Mouse (Mus musculus): Measurements from ENCODE around the gene Treh. TPM values are rescaled to one million over a fixed set of nuclear protein-coding genes. Genes with fewer than 3 reads are reported as not detected.
"Not testable (repeated sequence)": the region's sequence is repeated elsewhere in the genome, so short reads cannot be mapped to it uniquely, and the experiment has no call there.

The Treh gene
- total RNA-seq (2018; cell fraction: chromatin; rRNA removed), result not detected
- total RNA-seq (2018; cell fraction: cytosol; rRNA removed), result not detected
- total RNA-seq (2018; cell fraction: nucleus; rRNA removed), result not detected
- polyA plus RNA-seq (2018), result not detected in 3 replicates

GRCm38 (mm10) chr9:44673005-44673404, at the start of gene Treh:
Gene Treh, plus strand, starts transcription at chr9:44673233.
- Histone ChIP-seq H3K36me3 (ENCODE audit: inconsistent target) (no peaks in the 10 kb centered on the region), H3K79me2 (ENCODE audit: inconsistent target) (no peaks in the 10 kb centered on the region), H3K27ac (no peak within 1 kb of the TSS), H3K4me3 (ENCODE audit: inconsistent target) (no peak within 1 kb of the TSS)
- 85% methylated on average over 3 of the region's 3 CpGs for WGBS (ENCODE audit: missing documents)

GRCm38 (mm10) chr9:44624390-44624789, 48.6 kb upstream of the Treh start:
- 86% methylated on average over 5 of the region's 5 CpGs for WGBS (ENCODE audit: missing documents)
- peaks cover 98% of the 10 kb centered on the region for H3K79me2 ChIP-seq (ENCODE audit: inconsistent target)
- H3K27ac ChIP-seq, result no peak overlapping the region
- no peak overlapping the region for H3K4me3 ChIP-seq (ENCODE audit: inconsistent target)
- H3K36me3 ChIP-seq (ENCODE audit: inconsistent target), result peaks cover 93% of the 10 kb centered on the region

GRCm38 (mm10) chr9:44626268-44626667, 46.8 kb upstream of the Treh start:
- H3K36me3 ChIP-seq (ENCODE audit: inconsistent target), result peaks cover 96% of the 10 kb centered on the region
- H3K27ac ChIP-seq, result no peak overlapping the region
- H3K4me3 ChIP-seq (ENCODE audit: inconsistent target), result no peak overlapping the region
- H3K79me2 ChIP-seq (ENCODE audit: inconsistent target), result peaks cover 97% of the 10 kb centered on the region
- 91% methylated on average over 5 of the region's 5 CpGs for WGBS (ENCODE audit: missing documents)

GRCm38 (mm10) chr9:44637551-44638169, 35.4 kb upstream of the Treh start:
- Histone ChIP-seq H3K27ac (no peak overlapping the region), H3K36me3 (ENCODE audit: inconsistent target) (peaks cover 49% of the 10 kb centered on the region), H3K79me2 (ENCODE audit: inconsistent target) (no peaks in the 10 kb centered on the region; the same call in 1 of the 2 replicates), H3K4me3 (ENCODE audit: inconsistent target) (no peak overlapping the region)
- 26% methylated on average over 15 of the region's 15 CpGs for whole genome bisulfite sequencing (ENCODE audit: missing documents)

- H3K36me3 ChIP-seq (ENCODE audit: inconsistent target), result peaks cover 39% of the 10 kb centered on the region
- WGBS (ENCODE audit: missing documents), result 89% methylated on average over 8 of the region's 9 CpGs
- not testable (repeated sequence) for H3K4me3 ChIP-seq (ENCODE audit: inconsistent target); H3K27ac ChIP-seq; H3K79me2 ChIP-seq (ENCODE audit: inconsistent target)
Observed at GRCm38 (mm10) chr9:44638726-44639125, 34.3 kb upstream of the Treh start.

GRCm38 (mm10) chr9:44640028-44640427, 33.0 kb upstream of the Treh start:
- not testable (repeated sequence) for H3K27ac ChIP-seq; H3K4me3 ChIP-seq (ENCODE audit: inconsistent target); H3K79me2 ChIP-seq (ENCODE audit: inconsistent target)
- peaks cover 26% of the 10 kb centered on the region for H3K36me3 ChIP-seq (ENCODE audit: inconsistent target)
- WGBS (ENCODE audit: missing documents), result 75% methylated on average over 1 of the region's 1 CpGs

GRCm38 (mm10) chr9:44640646-44641357, 32.2 kb upstream of the Treh start:
- Histone ChIP-seq H3K36me3 (ENCODE audit: inconsistent target) (peaks cover 19% of the 10 kb centered on the region), H3K4me3 (ENCODE audit: inconsistent target) (no peak overlapping the region), H3K79me2 (ENCODE audit: inconsistent target) (no peaks in the 10 kb centered on the region), H3K27ac (no peak overlapping the region)
- 93% methylated on average over 3 of the region's 3 CpGs for WGBS (ENCODE audit: missing documents)

- WGBS (ENCODE audit: missing documents), result 96% methylated on average over 2 of the region's 2 CpGs
- Histone ChIP-seq H3K79me2 (ENCODE audit: inconsistent target) (no peaks in the 10 kb centered on the region), H3K4me3 (ENCODE audit: inconsistent target) (no peak overlapping the region), H3K36me3 (ENCODE audit: inconsistent target) (0 out of 2 replicates have a peak, but pooled peaks cover 11% of the 10 kb centered on the region), H3K27ac (no peak overlapping the region)
Observed at GRCm38 (mm10) chr9:44641616-44642015, 31.4 kb upstream of the Treh start.

- no peak overlapping the region for H3K27ac ChIP-seq
- H3K79me2 ChIP-seq (ENCODE audit: inconsistent target), result no peaks in the 10 kb centered on the region
- 88% methylated on average over 7 of the region's 7 CpGs for WGBS (ENCODE audit: missing documents)
- 0 out of 2 replicates have a peak, but pooled peaks cover 5% of the 10 kb centered on the region for H3K36me3 ChIP-seq (ENCODE audit: inconsistent target)
- H3K4me3 ChIP-seq (ENCODE audit: inconsistent target), result no peak overlapping the region
Observed at GRCm38 (mm10) chr9:44643103-44643502, 29.9 kb upstream of the Treh start.

- Histone ChIP-seq H3K36me3 (ENCODE audit: inconsistent target) (no peaks in the 10 kb centered on the region), H3K4me3 (ENCODE audit: inconsistent target) (no peak overlapping the region), H3K79me2 (ENCODE audit: inconsistent target) (no peaks in the 10 kb centered on the region), H3K27ac (no peak overlapping the region)
- 100% methylated on average over 2 of the region's 2 CpGs for WGBS (ENCODE audit: missing documents)
Observed at GRCm38 (mm10) chr9:44644186-44644585, 28.8 kb upstream of the Treh start.

- Histone ChIP-seq H3K4me3 (ENCODE audit: inconsistent target) (no peak overlapping the region), H3K36me3 (ENCODE audit: inconsistent target) (no peaks in the 10 kb centered on the region), H3K27ac (0 out of 2 replicates have a peak overlapping the region, but pooled peaks have one; percentile 15), H3K79me2 (ENCODE audit: inconsistent target) (no peaks in the 10 kb centered on the region)
- 56% methylated on average over 5 of the region's 5 CpGs for WGBS (ENCODE audit: missing documents)
Observed at GRCm38 (mm10) chr9:44645481-44645880, 27.6 kb upstream of the Treh start.

GRCm38 (mm10) chr9:44645924-44646323, 27.1 kb upstream of the Treh start:
- Histone ChIP-seq H3K27ac (0 out of 2 replicates have a peak overlapping the region, but pooled peaks have one; percentile 15), H3K79me2 (ENCODE audit: inconsistent target) (no peaks in the 10 kb centered on the region), H3K4me3 (ENCODE audit: inconsistent target) (no peak overlapping the region), H3K36me3 (ENCODE audit: inconsistent target) (no peaks in the 10 kb centered on the region)
- WGBS (ENCODE audit: missing documents), result 24% methylated on average over 15 of the region's 15 CpGs

- no peaks in the 10 kb centered on the region for H3K79me2 ChIP-seq (ENCODE audit: inconsistent target)
- no peak overlapping the region for H3K27ac ChIP-seq
- no peaks in the 10 kb centered on the region for H3K36me3 ChIP-seq (ENCODE audit: inconsistent target)
- H3K4me3 ChIP-seq (ENCODE audit: inconsistent target), result no peak overlapping the region
- WGBS (ENCODE audit: missing documents), result 47% methylated on average over 6 of the region's 6 CpGs
Observed at GRCm38 (mm10) chr9:44646366-44646765, 26.7 kb upstream of the Treh start.

GRCm38 (mm10) chr9:44647026-44647425, 26.0 kb upstream of the Treh start:
- no peaks in the 10 kb centered on the region for H3K79me2 ChIP-seq (ENCODE audit: inconsistent target)
- no peaks in the 10 kb centered on the region for H3K36me3 ChIP-seq (ENCODE audit: inconsistent target)
- no peak overlapping the region for H3K27ac ChIP-seq
- no peak overlapping the region for H3K4me3 ChIP-seq (ENCODE audit: inconsistent target)
- 92% methylated on average over 8 of the region's 8 CpGs for WGBS (ENCODE audit: missing documents)

- Histone ChIP-seq H3K36me3 (ENCODE audit: inconsistent target) (no peaks in the 10 kb centered on the region), H3K27ac (no peak overlapping the region), H3K79me2 (ENCODE audit: inconsistent target) (no peaks in the 10 kb centered on the region), H3K4me3 (ENCODE audit: inconsistent target) (no peak overlapping the region)
- 92% methylated on average over 4 of the region's 4 CpGs for WGBS (ENCODE audit: missing documents)
Observed at GRCm38 (mm10) chr9:44647656-44648055, 25.4 kb upstream of the Treh start.

Measured in macrophage (primary cell).